Mouse (Mus musculus) hindbrain, postnatal 0 days (tissue): ENCODE measurements around the gene Atp6v0e. TPM values are rescaled to one million over a fixed set of nuclear protein-coding genes. Genes with fewer than 3 reads are reported as not detected.

ENCODE experiments used
- ATAC-seq: fragments of 200-750 bp; cut with Nextera tagmentation; 2 replicates; pipeline ENCODE4 v1.8.0; 2017; ENCODE audit warnings: mild to moderate bottlenecking, moderate TSS enrichment, moderate library complexity
- DNase-seq: peaks from one replicate; pipeline ENCODE4 v3.0.0-alpha.2; 2015; ENCODE audit warnings: low spot score
- H3K27ac ChIP-seq: fragments of 300-500 bp; sonication (generic); 2 replicates; pipeline ENCODE4 v1.5.1; 2014; ENCODE audit warnings: mild to moderate bottlenecking
- H3K27me3 ChIP-seq: fragments of 300-500 bp; sonication (generic); 2 replicates; pipeline ENCODE4 v1.6.1; 2014; ENCODE audit warnings: low read length, mixed read lengths; ENCODE audit not compliant: insufficient read depth
- H3K36me3 ChIP-seq: fragments of 300-500 bp; sonication (generic); 2 replicates; pipeline ENCODE4 v1.6.1; 2014; ENCODE audit warnings: low read length, mixed read lengths; ENCODE audit not compliant: insufficient read depth
- H3K4me1 ChIP-seq: fragments of 300-500 bp; sonication (generic); 2 replicates; pipeline ENCODE4 v1.6.1; 2014; ENCODE audit warnings: antibody characterized with exemption, low read length, mixed read lengths; ENCODE audit not compliant: insufficient read depth
- H3K4me2 ChIP-seq: fragments of 300-500 bp; sonication (generic); 2 replicates; pipeline ENCODE4 v1.6.1; 2014; ENCODE audit warnings: low read depth, mild to moderate bottlenecking, low read length, moderate library complexity, mixed read lengths
- H3K4me3 ChIP-seq: fragments of 300-500 bp; sonication (generic); 2 replicates; pipeline ENCODE4 v1.5.1; 2014; ENCODE audit warnings: low read length
- H3K9ac ChIP-seq: fragments of 300-500 bp; sonication (generic); replicated peaks from 2 replicates; pipeline ENCODE4 v1.6.1; 2014; ENCODE audit warnings: mild to moderate bottlenecking, low read length, moderate library complexity, mixed read lengths
- H3K9me3 ChIP-seq: fragments of 300-500 bp; sonication (generic); 2 replicates; pipeline ENCODE4 v1.6.1; 2016; ENCODE audit warnings: low read length, mixed read lengths
- CTCF ChIP-seq: IDR thresholded peaks from 2 replicates; pipeline ENCODE4 v1.5.1; 2016; ENCODE audit warnings: antibody characterized with exemption, control low read depth, low read depth
- WGBS: fragments of 180-500 bp; shearing (Covaris S2); extraction: QIAGEN DNeasy Blood & Tissue Kit; methylation state at CpG from one replicate; pipeline ENCODE4 v1.1.7; 2014; 5-methylcytosine and 5-hydroxymethylcytosine counted together
- polyA plus RNA-seq: library from polyadenylated mRNA; unstranded; fragments of >200 nt; fragmentation: Nextera tagmentation; extraction: Ambion mirVana; gene quantifications from 2 replicates; pipeline ENCODE4 v1.2.1, GENCODE M21; 2015
- total RNA-seq: library from RNA; depleted of rRNA; stranded (reverse); fragments of >200 nt; gene quantifications from 2 replicates; pipeline ENCODE4 v1.2.3, GENCODE M21; 2014

Gene Atp6v0e
- total and polyA plus RNA-seq, 2 experiments from 2014 or later = 98.2 to 121 TPM

- peak within 1 kb of the TSS; percentile 85 for H3K27ac ChIP-seq
- 2% methylated on average over 41 of the region's 41 CpGs for WGBS
- ATAC-seq (peak; percentile 89), DNase-seq (peak; percentile 99)
- H3K4me2 ChIP-seq = peak within 1 kb of the TSS; percentile 77
- no peaks in the 10 kb centered on the region for H3K36me3 ChIP-seq
- no peaks in the 10 kb centered on the region for H3K27me3 ChIP-seq
- H3K4me1 ChIP-seq = 0 out of 2 replicates have a peak, but pooled peaks cover 6% of the 10 kb centered on the region
- H3K4me3 ChIP-seq = peak within 1 kb of the TSS; percentile 99
- no peaks in the 10 kb centered on the region for H3K9me3 ChIP-seq
- H3K9ac ChIP-seq = peak within 1 kb of the TSS; percentile 65
- no peak for TF ChIP-seq CTCF
Measured at GRCm38 (mm10) chr17:26715271-26715758, 52.3 kb downstream of the Atp6v0e start, which contains the start of gene Crebrf. Crebrf (plus strand) TSS chr17:26715650.

- H3K27ac ChIP-seq = peak overlapping the region; percentile 85
- DNase-seq (peak; percentile 98), ATAC-seq (peak; percentile 98)
- H3K4me1 ChIP-seq = no peaks in the 10 kb centered on the region
- H3K4me3 ChIP-seq = peak overlapping the region; percentile 99
- WGBS = under 1% methylated on average over 66 of the region's 75 CpGs
- no peaks in the 10 kb centered on the region for H3K27me3 ChIP-seq
- H3K9me3 ChIP-seq = no peaks in the 10 kb centered on the region
- no peaks in the 10 kb centered on the region for H3K36me3 ChIP-seq
- no peak for TF ChIP-seq CTCF
- H3K9ac ChIP-seq = peak overlapping the region; percentile 65
- peak overlapping the region; percentile 77 for H3K4me2 ChIP-seq
Measured at GRCm38 (mm10) chr17:26715916-26716717, 53.1 kb downstream of the Atp6v0e start.

GRCm38 (mm10) chr17:26717868-26718267 lies 54.8 kb downstream of the Atp6v0e start:
- Histone ChIP-seq H3K9ac (no peak overlapping the region), H3K4me3 (no peak overlapping the region), H3K27ac (no peak overlapping the region), H3K9me3 (no peaks in the 10 kb centered on the region), H3K4me1 (no peaks in the 10 kb centered on the region), H3K36me3 (no peaks in the 10 kb centered on the region), H3K27me3 (no peaks in the 10 kb centered on the region), H3K4me2 (no peak overlapping the region)
- DNase-seq (no peak), ATAC-seq (no peak)
- no peak for TF ChIP-seq CTCF
- WGBS = 60% methylated on average over 2 of the region's 2 CpGs

GRCm38 (mm10) chr17:26719405-26719804 lies 56.4 kb downstream of the Atp6v0e start:
- H3K4me2 ChIP-seq = no peak overlapping the region
- H3K36me3 ChIP-seq = no peaks in the 10 kb centered on the region
- ATAC-seq (no peak), DNase-seq (no peak)
- no peaks in the 10 kb centered on the region for H3K9me3 ChIP-seq
- no peak overlapping the region for H3K4me3 ChIP-seq
- no peaks in the 10 kb centered on the region for H3K4me1 ChIP-seq
- no peak for TF ChIP-seq CTCF
- no peak overlapping the region for H3K9ac ChIP-seq
- no peak overlapping the region for H3K27ac ChIP-seq
- H3K27me3 ChIP-seq = no peaks in the 10 kb centered on the region

- Histone ChIP-seq H3K4me2 (no peak overlapping the region), H3K4me1 (no peaks in the 10 kb centered on the region), H3K4me3 (no peak overlapping the region), H3K36me3 (no peaks in the 10 kb centered on the region), H3K27ac (no peak overlapping the region), H3K27me3 (no peaks in the 10 kb centered on the region), H3K9me3 (no peaks in the 10 kb centered on the region), H3K9ac (no peak overlapping the region)
- ATAC-seq (no peak), DNase-seq (no peak)
- 81% methylated on average over 2 of the region's 2 CpGs for WGBS
- TF ChIP-seq CTCF = no peak
Measured at GRCm38 (mm10) chr17:26721802-26722201, 58.8 kb downstream of the Atp6v0e start.

GRCm38 (mm10) chr17:26724790-26725189 lies 61.8 kb downstream of the Atp6v0e start:
- Histone ChIP-seq H3K4me2 (no peak overlapping the region), H3K27ac (no peak overlapping the region), H3K9ac (no peak overlapping the region), H3K9me3 (no peaks in the 10 kb centered on the region), H3K4me3 (no peak overlapping the region), H3K4me1 (no peaks in the 10 kb centered on the region), H3K27me3 (no peaks in the 10 kb centered on the region), H3K36me3 (no peaks in the 10 kb centered on the region)
- 61% methylated on average over 1 of the region's 1 CpGs for WGBS
- ATAC-seq (no peak), DNase-seq (no peak)
- no peak for TF ChIP-seq CTCF

- ATAC-seq (no peak), DNase-seq (no peak)
- Histone ChIP-seq H3K36me3 (no peaks in the 10 kb centered on the region), H3K9ac (no peak overlapping the region), H3K27ac (no peak overlapping the region), H3K9me3 (no peaks in the 10 kb centered on the region), H3K4me3 (no peak overlapping the region), H3K27me3 (no peaks in the 10 kb centered on the region), H3K4me2 (no peak overlapping the region), H3K4me1 (no peaks in the 10 kb centered on the region)
- 81% methylated on average over 1 of the region's 1 CpGs for WGBS
- TF ChIP-seq CTCF = no peak
Measured at GRCm38 (mm10) chr17:26726674-26727073, 63.6 kb downstream of the Atp6v0e start.
